Mouse (Mus musculus) CH12F3 (cell line): ENCODE measurements around the gene Ccm2l.

Experiments
- in situ Hi-C: fragments of 300-500 bp; cut with MboI; formaldehyde crosslinking; loops from 2 replicates; pipeline ENCODE4 v1.14.3; 2020; ENCODE audit warnings: low sequenced_read_pairs

Gene Ccm2l

DNA sequence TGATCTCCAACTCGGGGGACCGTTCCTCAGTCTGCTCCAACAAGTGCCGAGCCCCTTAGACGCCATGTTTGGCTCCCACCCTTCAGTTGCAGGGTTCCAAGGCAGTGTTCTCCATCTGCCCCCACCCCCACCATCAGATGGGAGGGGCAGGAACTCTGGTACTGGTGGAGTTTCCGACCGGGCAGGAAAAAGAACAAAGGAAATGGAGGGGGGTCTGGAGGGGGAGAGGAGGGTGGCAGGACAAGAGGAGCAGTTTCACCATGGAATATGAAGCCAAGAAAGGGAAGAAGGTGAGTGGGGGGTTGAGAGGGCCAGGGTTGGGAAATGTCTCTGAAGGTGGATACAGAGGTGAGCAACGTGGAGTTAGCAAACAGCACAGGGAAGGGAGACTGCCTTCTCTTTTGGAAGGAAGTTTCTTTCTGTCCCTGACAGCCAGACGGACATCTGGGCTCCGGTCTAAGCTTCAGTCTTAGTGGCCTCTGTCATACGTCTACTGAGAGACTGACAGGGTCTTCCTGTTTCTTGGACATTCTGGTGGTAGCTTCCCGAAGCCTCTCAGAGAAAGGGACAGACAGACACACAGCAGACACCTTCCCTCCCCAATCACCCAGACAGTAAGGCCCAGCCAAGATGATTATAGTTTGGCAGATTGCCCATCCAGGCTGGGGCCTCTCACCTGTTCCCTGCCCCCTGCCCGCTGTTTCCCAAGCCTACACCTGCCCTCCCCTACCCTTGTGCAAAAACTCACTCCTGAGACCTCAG is at the start of gene Ccm2l:
Gene Ccm2l, plus strand, starts transcription at position 209 of the 762 bp plus-strand sequence.
- in situ Hi-C loops: no loop called here

DNA sequence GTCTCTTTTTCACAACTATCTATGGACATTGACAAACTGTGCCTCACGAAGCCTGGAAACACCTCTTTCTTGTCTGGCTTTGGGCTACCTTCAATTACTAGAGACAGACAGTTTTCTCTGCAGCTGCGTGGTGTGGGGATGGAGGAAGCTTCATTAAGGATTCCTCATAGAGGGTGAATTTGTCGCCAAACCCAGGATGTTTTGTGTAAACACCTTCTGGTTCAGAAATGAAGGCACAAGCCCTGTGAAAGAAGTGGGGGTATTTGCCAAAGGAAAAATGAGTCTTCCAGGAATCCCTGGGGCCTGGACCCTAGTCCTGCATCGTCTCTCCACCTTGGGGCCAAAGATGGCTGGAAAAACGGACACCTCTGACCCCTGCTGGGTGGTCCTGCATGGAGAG is 49.0 kb upstream of the Ccm2l start:
- in situ Hi-C loops: no loop called here

DNA sequence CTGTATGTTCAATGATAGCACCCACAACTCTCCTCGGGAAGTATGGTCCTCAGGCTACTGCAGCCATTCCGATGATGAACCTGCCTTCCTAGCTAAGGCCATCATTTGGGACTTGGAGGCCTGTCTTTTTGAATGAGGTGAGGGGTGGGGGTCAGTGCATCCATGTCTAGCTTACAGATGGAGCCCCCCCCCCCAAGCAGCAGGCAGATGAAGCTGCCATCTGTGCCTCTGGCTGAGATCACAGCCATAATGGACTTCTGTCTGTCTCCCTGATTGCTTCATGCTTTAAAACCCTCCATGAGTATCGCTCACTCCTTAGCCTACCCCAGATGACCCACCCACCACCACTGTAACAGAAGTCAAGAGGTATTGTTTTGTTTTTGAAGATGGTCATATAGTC is 46.4 kb upstream of the Ccm2l start:
- in situ Hi-C loops: no loop called here

DNA sequence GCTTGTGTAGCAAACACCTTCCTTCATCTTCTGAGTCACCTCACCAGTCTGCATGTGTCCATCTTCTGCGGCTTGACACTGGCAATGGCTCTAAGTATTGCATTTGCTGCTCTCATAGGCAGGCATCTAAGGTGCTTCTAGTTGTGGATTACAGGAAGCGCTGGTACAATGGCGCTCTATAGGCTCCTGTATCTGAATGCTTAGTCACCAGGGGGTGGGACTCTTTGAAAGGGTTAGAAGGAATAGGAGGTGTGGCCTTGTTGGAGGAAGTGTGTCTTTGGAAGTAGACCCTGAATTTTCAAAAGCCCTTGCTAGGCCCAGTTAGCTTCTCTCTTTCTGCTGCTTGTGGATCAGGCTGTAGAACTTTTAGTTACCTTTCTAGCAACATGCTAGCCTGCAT is 44.6 kb upstream of the Ccm2l start:
- in situ Hi-C loops: no loop called here

DNA sequence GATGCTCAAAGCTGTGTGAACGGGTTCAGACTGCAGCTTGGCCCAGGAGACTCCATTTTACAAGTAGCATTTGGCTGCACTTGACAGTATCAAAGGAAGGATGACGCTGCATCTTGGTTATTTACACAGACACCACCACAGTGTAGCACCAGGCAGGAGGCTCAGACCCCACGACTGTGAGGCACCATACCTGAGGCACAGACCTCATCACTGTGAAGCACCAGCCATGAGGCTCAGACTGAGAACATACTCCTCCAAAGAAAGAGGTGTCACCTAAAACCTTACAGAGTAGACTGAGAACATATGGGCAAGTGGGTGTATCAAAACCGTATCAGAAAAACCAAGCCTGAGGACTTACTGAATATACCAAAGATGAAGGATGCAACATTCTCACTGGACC is 42.9 kb upstream of the Ccm2l start:
- in situ Hi-C loops: no loop called here

DNA sequence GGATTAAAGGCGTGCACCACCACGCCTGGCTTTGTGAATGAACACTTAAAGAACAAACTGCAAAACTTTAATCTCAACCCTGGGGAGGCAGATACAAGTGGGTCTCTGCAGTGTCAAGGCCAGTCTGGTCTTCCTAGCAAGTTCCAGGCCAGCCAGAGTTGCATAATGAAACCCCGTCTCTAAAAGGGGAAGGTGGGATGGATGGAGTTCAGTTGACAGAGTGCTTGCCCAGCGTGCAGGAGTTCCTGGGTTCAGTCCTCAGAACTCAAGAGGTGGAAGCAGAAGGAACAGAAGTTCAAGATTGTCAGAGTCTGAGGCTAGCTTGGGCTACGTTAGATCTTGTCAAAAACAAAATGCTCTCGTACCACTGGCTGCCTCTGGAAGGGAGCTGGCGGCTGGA is 39.7 kb upstream of the Ccm2l start:
- in situ Hi-C loops: no loop called here

DNA sequence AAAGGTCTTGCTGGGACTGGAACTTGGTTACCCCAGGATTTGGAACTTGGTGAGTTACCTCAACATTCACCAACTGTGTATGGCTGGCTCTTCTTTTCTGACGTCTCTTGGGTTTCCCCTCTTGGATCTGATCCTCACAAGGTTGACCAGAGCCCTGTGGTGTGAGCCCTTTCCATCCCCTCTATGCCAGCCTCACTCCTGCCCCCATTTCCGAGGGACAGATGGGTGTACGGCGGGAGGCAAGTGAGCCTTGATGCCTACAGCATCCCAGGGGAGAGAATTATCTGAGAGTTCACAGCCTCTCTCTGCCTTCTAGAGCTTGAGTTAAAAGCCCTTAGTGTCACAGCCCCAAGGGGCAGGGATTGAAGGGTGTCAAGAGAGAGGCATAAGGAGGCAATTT is 38.3 kb upstream of the Ccm2l start:
- in situ Hi-C loops: no loop called here

DNA sequence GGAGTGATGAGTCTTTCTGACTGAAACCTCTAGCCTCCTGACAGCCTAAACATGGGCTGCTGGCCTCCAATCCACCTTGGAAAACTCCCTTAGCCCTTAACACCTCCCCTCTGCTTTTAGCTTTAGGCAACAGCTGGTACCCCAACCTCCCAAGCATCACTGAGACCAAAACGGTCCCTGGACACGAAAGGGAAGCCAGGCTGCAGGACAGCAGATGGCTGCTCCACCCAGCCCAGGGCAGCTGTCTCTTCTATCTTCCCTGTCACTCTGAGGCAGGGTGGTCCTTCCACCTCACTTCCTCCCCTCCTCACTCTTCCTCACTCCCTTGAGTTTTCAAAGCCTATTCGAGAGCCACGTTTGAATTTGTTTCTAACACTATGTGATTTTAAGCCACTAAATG is 35.3 kb upstream of the Ccm2l start:
- in situ Hi-C loops: no loop called here

DNA sequence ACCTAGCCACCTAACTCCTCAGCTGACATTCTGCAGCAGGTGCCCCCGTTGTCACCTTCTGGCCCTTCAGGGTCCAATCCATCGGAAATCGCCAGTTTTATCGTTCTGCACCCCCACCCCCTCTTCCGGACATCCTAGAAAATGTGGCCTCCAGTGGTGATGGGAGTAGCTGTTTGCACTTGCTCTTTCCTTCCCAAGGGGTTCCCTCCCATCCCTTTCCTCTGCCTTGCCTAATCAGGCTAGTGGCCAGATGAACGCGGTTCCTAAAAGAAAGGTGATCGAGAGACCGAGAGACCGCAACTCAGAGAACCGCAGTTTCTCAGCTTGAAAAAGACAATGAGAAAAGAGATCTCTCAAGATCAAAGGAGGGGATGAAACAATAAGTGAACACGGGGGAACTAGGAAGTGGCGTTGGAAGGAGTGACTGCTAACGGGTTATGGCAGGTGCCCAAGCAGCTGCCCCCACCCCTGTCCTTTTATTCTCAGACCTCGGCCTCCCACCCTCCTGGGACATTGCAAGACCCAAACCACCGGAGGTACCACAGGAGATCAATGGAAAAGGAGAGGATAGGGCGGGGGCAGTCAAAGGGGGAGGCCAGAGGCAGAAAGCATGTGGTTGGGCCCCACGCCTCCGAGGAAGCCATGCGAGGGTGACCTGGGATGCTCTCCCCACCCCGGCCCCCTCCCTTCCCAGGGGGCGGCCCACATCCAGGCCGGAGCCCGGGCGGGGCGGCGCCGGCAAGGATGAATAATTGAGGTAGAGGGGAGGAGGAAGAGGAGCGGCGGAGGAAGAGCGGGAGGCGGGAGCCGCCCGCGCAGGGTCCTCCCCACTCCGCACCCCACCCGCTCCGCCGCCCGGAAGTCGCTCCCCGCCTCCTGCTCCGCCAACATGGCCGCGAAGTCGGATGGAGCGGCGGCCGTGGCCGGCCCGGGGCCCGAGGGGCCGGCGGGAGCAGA is 34.4 kb upstream of the Ccm2l start, which contains the start of gene Xkr7:
Gene Xkr7, plus strand, starts transcription at position 727 of the 957 bp plus-strand sequence.
- in situ Hi-C loops: no loop called here

DNA sequence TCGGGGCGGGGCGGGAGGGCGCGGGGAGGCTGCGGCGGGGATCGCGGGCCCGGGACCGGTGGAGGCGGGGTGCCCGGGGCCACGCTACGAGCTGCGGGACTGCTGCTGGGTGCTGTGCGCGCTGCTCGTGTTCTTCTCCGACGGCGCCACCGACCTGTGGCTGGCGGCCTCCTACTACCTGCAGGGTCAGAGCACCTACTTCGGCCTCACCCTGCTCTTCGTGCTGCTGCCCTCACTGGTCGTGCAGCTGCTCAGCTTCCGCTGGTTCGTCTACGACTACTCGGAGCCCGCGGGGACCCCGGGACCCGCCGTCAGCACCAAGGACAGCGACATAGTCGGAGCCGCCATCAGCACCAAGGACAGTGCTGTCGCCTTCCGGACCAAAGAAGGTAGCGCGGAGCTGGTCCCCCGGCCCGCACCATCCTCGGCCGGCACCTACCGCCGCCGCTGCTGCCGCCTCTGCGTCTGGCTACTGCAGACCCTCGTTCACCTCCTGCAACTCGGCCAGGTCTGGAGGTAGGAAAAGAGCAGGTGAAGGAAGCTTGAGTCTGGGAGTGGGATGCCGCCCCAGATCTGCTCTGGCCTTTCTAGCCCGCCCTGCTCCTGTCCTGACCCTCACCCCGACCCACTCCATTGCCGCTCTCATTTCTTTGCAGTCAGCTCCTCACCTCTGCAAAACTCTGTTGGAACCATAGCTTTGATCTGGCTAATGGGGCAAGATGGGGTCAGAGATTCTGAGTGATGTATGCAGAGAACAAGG is 33.5 kb upstream of the Ccm2l start:
- in situ Hi-C loops: no loop called here

DNA sequence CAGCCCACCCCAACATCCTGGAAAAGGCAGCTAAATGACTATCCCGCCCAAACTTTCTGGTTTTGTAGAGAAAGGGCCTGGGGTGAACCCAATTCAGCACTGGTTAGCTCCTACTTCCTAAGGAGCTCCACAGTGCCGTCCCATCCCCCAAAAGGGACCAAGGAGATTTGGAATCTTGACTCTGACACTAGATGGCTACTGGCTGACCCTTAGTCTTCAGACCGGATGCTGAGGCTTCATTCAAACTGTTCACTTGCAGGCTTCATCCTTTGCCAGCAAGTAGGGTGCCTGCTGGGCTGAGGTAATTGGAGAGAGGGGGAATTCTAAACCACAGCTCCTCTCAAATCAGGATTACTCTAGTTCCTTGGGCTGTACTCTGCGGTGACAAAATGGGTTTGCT is 32.8 kb upstream of the Ccm2l start:
- in situ Hi-C loops: no loop called here

DNA sequence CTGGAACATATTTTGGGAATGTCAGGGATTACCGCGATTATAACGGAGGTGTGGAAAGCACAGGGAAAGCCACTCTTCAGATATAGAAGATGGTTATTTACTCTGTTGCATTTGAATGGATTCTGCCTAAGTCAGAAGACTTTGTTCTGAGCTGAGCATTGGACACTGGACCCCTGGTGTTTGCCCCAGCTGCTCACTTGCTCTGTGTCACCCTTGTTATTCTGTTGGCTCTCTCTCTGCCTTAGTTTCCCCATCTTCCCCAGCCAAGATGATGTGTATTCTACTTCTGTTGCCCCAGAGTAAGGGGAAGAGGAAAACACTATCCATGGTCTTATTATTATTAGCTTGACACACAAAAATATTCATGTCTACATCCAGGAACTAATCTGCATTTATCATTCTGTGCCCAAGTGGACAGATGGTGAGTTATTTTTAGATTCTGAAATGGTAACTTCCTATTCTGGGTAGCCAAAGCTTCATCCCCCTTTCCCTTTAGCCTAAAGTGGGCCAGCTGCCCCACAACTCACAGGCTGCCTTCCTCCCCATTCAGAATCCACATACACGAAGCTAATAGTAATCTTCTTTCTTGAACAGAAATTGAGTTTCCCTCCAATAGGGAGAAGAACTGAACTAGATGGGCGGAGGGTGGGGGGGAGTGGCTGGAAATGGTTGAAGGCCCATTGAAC is 32.1 kb upstream of the Ccm2l start:
- in situ Hi-C loops: no loop called here

DNA sequence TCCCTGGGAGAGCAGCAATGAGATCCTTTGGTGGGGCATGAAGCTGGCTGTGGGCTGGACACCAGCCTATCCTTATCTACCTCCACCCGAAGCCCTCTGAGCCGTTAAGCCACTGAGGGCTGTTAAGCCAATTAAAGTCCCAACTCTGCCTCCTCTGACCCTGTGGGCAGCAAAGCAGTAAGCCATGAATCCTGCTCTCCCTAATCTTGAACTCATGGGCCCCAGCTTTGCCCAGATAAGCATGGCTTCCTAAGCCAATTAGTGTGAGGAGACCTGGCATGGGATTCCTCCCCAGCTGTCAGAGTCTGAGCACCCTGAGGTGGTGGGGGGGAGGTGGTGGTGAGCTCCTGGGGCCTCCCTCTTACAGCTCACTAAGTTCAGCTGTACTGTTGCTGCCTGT is 29.1 kb upstream of the Ccm2l start:
- in situ Hi-C loops: no loop called here

DNA sequence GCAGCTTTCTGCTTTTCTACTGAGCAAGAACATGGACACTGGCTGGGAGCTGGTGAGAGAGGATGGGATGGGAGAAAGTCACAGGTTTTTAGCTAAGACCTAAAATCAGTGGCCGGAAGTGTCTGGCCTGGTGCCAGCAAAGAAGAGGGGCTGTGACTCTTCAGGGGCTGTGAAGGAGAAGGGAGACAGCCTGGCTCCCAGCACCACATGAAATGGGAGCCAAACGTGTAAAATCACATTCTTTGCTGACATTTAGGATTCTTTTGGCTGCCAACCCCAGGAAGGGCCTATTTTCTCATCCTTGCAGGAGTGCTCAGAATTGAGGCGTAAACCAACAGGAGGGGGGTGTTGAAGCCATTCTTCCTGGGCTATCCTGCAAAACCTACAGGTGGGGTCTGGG is 21.9 kb upstream of the Ccm2l start:
- in situ Hi-C loops: no loop called here

DNA sequence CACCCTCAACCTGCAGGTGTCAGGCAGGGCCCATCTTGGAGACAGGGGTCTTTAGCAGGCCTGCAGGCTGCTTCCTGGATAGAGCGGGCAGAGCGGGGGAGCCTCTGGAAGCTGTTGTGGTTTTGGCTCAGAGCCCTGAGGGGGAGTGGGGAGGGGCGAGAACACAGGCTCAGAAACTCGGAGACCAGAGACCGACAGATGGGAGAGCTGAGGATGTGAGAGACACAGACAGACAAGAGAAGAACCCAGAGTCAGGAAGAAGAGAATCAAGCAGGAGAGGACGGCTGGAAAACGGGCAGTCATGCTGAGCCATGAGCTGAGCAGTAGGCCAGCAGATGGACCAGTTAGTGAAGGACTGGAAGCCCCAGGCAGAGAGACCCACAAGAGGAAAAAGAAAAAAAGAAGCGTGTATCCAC is 19.9 kb upstream of the Ccm2l start:
- in situ Hi-C loops: no loop called here

DNA sequence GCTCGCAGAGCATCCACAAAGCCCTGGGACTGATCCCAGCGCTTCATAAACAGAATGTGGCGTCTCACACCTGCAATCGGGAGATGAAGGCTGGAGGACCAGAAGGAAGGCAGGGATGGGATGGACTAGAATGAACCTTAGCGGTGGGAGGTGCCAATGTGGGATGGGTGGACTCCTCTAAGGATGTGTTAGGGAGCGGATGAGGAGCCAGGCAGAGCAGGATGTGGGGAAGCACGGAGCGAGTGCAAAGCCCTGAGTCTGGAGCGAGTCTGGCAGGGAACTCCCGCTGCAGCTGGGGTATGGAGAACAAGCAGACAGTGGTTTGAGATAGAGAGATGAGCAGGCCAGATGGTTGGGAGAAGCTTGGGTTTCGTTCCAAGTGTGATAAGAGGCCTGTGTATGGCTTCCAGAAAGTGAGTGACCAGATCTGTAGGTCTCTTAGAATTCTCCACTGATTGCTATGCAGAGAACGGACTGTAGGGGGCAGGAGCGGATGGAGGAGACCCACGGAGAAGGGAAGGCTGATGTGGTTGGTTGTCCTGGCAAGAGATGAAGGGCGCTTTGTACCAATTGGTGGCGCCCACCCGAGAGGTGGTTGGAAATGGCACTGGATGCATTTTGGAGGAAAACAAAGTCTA is 17.8 kb upstream of the Ccm2l start:
- in situ Hi-C loops: no loop called here

DNA sequence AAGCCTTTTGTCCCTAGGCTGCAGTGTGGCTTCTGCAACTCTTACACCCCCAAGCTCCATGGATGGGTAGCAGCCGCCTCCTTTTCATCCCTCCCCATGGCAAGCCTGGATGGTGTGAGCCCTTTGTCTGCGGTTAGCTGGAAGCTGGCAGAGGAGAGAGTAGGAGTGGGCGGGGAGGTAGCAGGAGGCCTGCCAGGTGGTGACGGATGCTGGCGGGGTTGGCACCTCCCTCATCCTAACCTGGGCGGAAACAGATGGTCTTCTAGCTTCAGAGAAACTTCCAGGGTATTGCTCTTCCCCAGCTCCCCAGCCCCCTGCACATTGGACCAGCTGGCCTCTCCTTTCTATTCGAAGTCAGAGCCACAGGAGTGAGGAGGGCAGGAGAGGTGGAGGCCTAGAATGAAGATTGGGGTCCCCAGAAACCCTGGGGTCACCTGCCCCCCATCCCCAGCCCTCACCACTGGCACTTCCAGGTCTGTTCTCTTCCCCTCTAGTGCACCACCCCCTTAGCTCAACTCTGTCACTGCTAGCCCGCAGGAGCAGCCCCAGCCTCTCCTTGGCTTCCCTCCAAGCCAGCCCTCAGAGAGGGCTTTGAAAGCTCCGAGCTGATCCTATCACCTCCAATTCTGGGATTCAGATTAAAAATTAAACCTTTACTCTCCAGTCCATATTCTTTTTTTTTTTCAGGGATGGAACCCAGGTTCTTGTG is 16.3 kb upstream of the Ccm2l start:
- in situ Hi-C loops: no loop called here

DNA sequence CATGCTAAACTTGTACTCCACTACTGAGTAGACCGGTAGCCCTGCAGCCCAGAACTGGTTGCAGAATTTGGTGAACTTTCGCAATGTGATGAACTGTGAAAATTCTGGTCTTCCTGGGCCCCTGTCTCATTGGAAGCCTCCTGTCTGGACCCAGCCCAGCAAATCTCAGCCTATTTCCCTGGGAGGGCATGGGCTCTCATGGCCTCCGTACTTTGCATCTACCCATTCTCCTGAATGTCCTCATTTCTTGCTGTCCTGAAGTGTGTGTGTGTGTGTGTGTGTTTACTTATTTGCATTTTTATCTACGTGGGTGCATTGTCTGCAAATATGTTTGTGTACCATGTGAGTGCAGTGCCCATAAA is 15.8 kb upstream of the Ccm2l start:
- in situ Hi-C loops: no loop called here

DNA sequence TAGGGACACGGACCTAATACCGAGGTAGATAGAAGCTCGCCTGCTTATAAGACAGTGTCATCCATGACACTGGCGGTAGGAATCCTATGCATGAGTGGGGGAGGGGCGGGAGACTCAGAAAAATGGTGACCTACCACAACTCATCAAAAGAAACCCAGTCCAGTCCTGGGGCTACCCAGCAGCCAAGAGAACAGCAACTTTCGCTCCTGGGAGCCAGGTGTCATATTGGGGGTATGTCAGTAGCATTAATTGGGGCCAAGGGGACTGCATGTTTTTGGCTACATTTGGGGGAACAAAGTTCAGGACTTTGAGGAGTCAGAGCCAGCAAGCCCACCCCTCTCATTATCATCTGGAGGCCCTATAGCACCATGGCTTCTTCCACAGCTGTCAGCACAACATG is 14.7 kb upstream of the Ccm2l start:
- in situ Hi-C loops: no loop called here

DNA sequence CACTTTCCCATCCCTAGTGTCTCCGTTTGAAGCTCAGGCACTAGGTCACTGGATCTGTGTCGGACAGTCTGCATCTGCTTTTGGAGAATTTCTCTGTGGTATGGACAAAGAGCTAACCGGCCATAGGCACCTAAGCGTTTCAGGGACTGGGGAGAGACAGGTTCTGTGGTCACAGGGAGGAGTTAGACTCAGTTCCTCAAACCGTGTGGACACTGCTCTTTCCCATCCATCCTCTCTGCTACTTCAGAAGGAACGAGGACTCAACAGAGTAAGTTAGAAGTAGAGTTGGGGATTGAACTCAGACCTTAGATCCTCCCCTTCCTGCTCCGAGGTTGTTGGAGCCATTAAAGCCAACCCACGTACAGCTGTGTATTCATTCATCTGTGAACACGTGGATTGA is 14.2 kb upstream of the Ccm2l start:
- in situ Hi-C loops: no loop called here
